Mouse (Mus musculus) heart, embryonic 16.5 days (tissue): ENCODE data around the gene Bcap29. TPM values are rescaled to one million over a fixed set of nuclear protein-coding genes. Genes with fewer than 3 reads are reported as not detected.
"Not testable (repeated sequence)": the region's sequence is repeated elsewhere in the genome, so short reads cannot be mapped to it uniquely, and the experiment has no call there.

Source experiments
- ATAC-seq: fragments of 200-750 bp; cut with Nextera tagmentation; replicated peaks from 2 replicates; pipeline ENCODE4 v1.8.0; 2017; ENCODE audit warnings: moderate number of reproducible peaks; ENCODE audit not compliant: insufficient read depth, low FRiP score; ENCODE audit errors: extremely low read depth
- H3K27ac ChIP-seq: fragments of 300-500 bp; sonication (generic); 2 replicates; pipeline ENCODE4 v1.5.1; 2014; ENCODE audit warnings: mild to moderate bottlenecking, low read length, control low read depth, moderate library complexity
- H3K27me3 ChIP-seq: fragments of 300-500 bp; sonication (generic); 2 replicates; pipeline ENCODE4 v1.6.1; 2014; ENCODE audit warnings: low read length, mixed read lengths; ENCODE audit not compliant: control insufficient read depth, insufficient read depth
- H3K36me3 ChIP-seq: fragments of 300-500 bp; sonication (generic); 2 replicates; pipeline ENCODE4 v1.6.1; 2014; ENCODE audit not compliant: control insufficient read depth, insufficient read depth
- H3K4me1 ChIP-seq: fragments of 300-500 bp; sonication (generic); 2 replicates; pipeline ENCODE4 v1.6.1; 2014; ENCODE audit warnings: low read length, mixed read lengths; ENCODE audit not compliant: control insufficient read depth, insufficient read depth
- H3K4me2 ChIP-seq: fragments of 300-500 bp; sonication (generic); 2 replicates; pipeline ENCODE4 v1.6.1; 2014; ENCODE audit warnings: low read depth, mild to moderate bottlenecking, control low read depth, low read length
- H3K4me3 ChIP-seq: fragments of 300-500 bp; sonication (generic); 2 replicates; pipeline ENCODE4 v1.5.1; 2014; ENCODE audit warnings: mild to moderate bottlenecking, control low read depth, low read length
- H3K9ac ChIP-seq: fragments of 300-500 bp; sonication (generic); 2 replicates; pipeline ENCODE4 v1.6.1; 2014; ENCODE audit warnings: low read length, control low read depth
- H3K9me3 ChIP-seq: fragments of 300-500 bp; sonication (generic); replicated peaks from 2 replicates; pipeline ENCODE4 v1.6.1; 2016; ENCODE audit warnings: low read length; ENCODE audit not compliant: control insufficient read depth
- WGBS: fragments of 180-500 bp; shearing (Covaris S2); extraction: QIAGEN DNeasy Blood & Tissue Kit; methylation state at CpG from one replicate; pipeline ENCODE4 v1.1.7; 2014; 5-methylcytosine and 5-hydroxymethylcytosine counted together
- polyA plus RNA-seq: library from polyadenylated mRNA; unstranded; fragments of >200 nt; fragmentation: Nextera tagmentation; extraction: Ambion mirVana; gene quantifications from 2 replicates; pipeline ENCODE4 v1.2.1, GENCODE M21; 2015

Bcap29 gene
- polyA plus RNA-seq, 1 experiment from 2014 or later = 50.0 TPM

- peak; percentile 32; the same call in 1 of the 2 replicates for ATAC-seq
- H3K9me3 ChIP-seq = no peaks in the 10 kb centered on the region
- 8% methylated on average over 13 of the region's 13 CpGs for WGBS
- peak overlapping the region; percentile 81 for H3K9ac ChIP-seq
- peak overlapping the region; percentile 71 for H3K27ac ChIP-seq
- no peaks in the 10 kb centered on the region for H3K27me3 ChIP-seq
- peaks cover 3% of the 10 kb centered on the region; the same call in 1 of the 2 replicates for H3K4me1 ChIP-seq
- H3K36me3 ChIP-seq = no peaks in the 10 kb centered on the region
- H3K4me2 ChIP-seq = peak overlapping the region; percentile 79
- peak overlapping the region; percentile 65 for H3K4me3 ChIP-seq
These were observed 502 bp downstream of the Bcap29 start for GRCm38 (mm10) chr12:31633970-31634342.

DNA sequence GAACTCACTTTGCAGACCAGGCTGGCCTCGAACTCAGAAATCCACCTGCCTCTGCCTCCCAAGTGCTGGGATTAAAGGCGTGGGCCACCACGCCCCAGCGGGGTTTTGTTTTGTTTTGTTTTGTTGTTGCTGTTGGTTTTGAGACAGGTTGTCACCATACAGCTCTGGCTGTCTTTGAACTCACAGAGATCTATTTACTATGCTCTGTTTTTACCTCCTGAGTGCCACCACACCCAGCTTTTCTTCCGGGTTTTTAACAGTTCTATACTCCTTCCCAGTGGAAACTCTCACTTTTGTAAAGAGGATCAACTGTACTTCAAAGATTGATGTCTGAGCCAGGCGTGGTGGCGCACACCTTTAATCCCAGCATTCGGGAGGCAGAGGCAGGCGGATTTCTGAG lies 6.1 kb downstream of the Bcap29 start:
- H3K4me2 ChIP-seq, H3K4me1 ChIP-seq, H3K27me3 ChIP-seq, H3K9me3 ChIP-seq, H3K4me3 ChIP-seq, ATAC-seq, H3K27ac ChIP-seq, H3K9ac ChIP-seq: not testable (repeated sequence)
- WGBS = 92% methylated on average over 9 of the region's 9 CpGs
- peaks cover 13% of the 10 kb centered on the region; the same call in 1 of the 2 replicates for H3K36me3 ChIP-seq

GRCm38 (mm10) chr12:31625016-31625415 lies 9.4 kb downstream of the Bcap29 start:
- peaks cover 13% of the 10 kb centered on the region; the same call in 1 of the 2 replicates for H3K36me3 ChIP-seq
- no peak overlapping the region for H3K27ac ChIP-seq
- H3K4me1 ChIP-seq = no peaks in the 10 kb centered on the region
- no peaks in the 10 kb centered on the region for H3K9me3 ChIP-seq
- H3K9ac ChIP-seq = no peak overlapping the region
- H3K27me3 ChIP-seq = no peaks in the 10 kb centered on the region
- no peak for ATAC-seq
- 97% methylated on average over 1 of the region's 1 CpGs for WGBS
- H3K4me2 ChIP-seq = no peak overlapping the region
- H3K4me3 ChIP-seq = no peak overlapping the region

DNA sequence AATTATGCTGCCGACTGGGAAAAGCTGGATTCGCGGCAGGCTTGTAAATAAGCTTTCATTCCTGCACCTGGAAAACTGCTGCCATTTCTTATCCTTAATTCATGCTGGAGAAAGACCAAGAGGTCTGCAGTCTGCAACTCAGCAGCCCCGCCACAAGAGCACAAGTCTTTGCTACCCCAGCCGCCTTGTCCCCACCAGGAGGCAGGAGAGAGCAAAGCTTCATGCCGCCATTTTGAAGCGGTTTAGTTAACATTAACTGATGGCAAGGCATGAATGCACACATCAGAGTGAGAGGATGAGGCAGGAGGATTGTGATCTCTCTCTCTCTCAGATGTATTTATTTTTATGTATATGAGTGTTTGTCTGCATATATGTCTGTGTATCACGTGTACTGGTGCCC lies 14.4 kb downstream of the Bcap29 start:
- WGBS = 82% methylated on average over 8 of the region's 8 CpGs
- Histone ChIP-seq H3K4me1 (peaks cover 3% of the 10 kb centered on the region; the same call in 1 of the 2 replicates), H3K4me3 (no peak overlapping the region), H3K36me3 (peaks cover 19% of the 10 kb centered on the region), H3K9ac (no peak overlapping the region), H3K27me3 (no peaks in the 10 kb centered on the region), H3K9me3 (peaks cover 3% of the 10 kb centered on the region; the same call in 1 of the 2 replicates), H3K27ac (no peak overlapping the region), H3K4me2 (no peak overlapping the region)
- no peak for ATAC-seq

- H3K9me3 ChIP-seq = peaks cover 3% of the 10 kb centered on the region; the same call in 1 of the 2 replicates
- no peak for ATAC-seq
- 56% methylated on average over 4 of the region's 4 CpGs for WGBS
These were observed 21.1 kb downstream of the Bcap29 start for GRCm38 (mm10) chr12:31613353-31613752.

DNA sequence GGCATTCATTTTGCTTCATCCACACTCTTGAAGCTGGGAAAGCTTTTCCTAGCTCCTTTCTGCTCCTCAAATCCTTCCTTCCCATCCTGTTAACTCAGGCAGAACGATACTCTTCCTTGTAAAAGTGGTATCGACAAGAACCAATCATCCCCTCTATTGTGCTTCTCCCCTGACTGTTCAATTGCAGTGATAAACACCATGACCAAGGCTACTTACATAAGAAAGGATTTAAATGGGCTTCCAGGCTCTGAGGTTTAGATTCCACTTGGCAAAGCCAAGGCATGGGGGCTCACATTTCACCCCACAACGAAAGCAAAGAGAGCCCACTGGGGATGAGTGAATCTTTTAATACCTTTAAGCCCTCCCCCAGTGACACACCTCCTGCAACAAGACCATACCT lies 26.3 kb downstream of the Bcap29 start:
- Histone ChIP-seq H3K27me3 (no peaks in the 10 kb centered on the region), H3K36me3 (peaks cover 3% of the 10 kb centered on the region; the same call in 1 of the 2 replicates), H3K4me3 (no peak overlapping the region), H3K27ac (no peak overlapping the region), H3K9ac (no peak overlapping the region), H3K4me1 (peaks cover 6% of the 10 kb centered on the region; the same call in 1 of the 2 replicates), H3K9me3 (no peaks in the 10 kb centered on the region), H3K4me2 (no peak overlapping the region)
- WGBS = 56% methylated on average over 3 of the region's 3 CpGs
- ATAC-seq = no peak

More at GRCm38 (mm10) chr12:31613353-31613752, 21.1 kb downstream of the Bcap29 start:
- Histone ChIP-seq H3K4me2 (no peak overlapping the region), H3K4me3 (no peak overlapping the region), H3K4me1 (peaks cover 3% of the 10 kb centered on the region; the same call in 1 of the 2 replicates), H3K27ac (no peak overlapping the region), H3K36me3 (peaks cover 12% of the 10 kb centered on the region), H3K27me3 (no peaks in the 10 kb centered on the region), H3K9ac (no peak overlapping the region)

- Histone ChIP-seq H3K4me3 (no peak overlapping the region), H3K27me3 (no peaks in the 10 kb centered on the region), H3K36me3 (peaks cover 3% of the 10 kb centered on the region; the same call in 1 of the 2 replicates), H3K9ac (no peak overlapping the region), H3K4me2 (no peak overlapping the region), H3K4me1 (peaks cover 6% of the 10 kb centered on the region; the same call in 1 of the 2 replicates), H3K27ac (no peak overlapping the region), H3K9me3 (no peaks in the 10 kb centered on the region)
- 87% methylated on average over 3 of the region's 3 CpGs for WGBS
- ATAC-seq = no peak
These were observed 29.6 kb downstream of the Bcap29 start for GRCm38 (mm10) chr12:31604894-31605293.

- WGBS = 42% methylated on average over 6 of the region's 6 CpGs
These were observed 30.9 kb downstream of the Bcap29 start for GRCm38 (mm10) chr12:31603586-31603985.

GRCm38 (mm10) chr12:31594296-31594695 lies 40.2 kb downstream of the Bcap29 start:
- Histone ChIP-seq H3K27ac (no peak overlapping the region), H3K9ac (no peak overlapping the region), H3K27me3 (no peaks in the 10 kb centered on the region), H3K4me2 (no peak overlapping the region), H3K4me1 (peaks cover 6% of the 10 kb centered on the region), H3K4me3 (no peak overlapping the region), H3K36me3 (peaks cover 6% of the 10 kb centered on the region; the same call in 1 of the 2 replicates), H3K9me3 (no peaks in the 10 kb centered on the region)
- no peak for ATAC-seq
- WGBS = 92% methylated on average over 3 of the region's 3 CpGs

More at GRCm38 (mm10) chr12:31603586-31603985, 30.9 kb downstream of the Bcap29 start:
- H3K9me3 ChIP-seq = no peaks in the 10 kb centered on the region
- peaks cover 6% of the 10 kb centered on the region; the same call in 1 of the 2 replicates for H3K4me1 ChIP-seq
- no peaks in the 10 kb centered on the region for H3K27me3 ChIP-seq
- H3K9ac ChIP-seq = no peak overlapping the region
- H3K27ac ChIP-seq = no peak overlapping the region
- no peak overlapping the region for H3K4me3 ChIP-seq
- H3K4me2 ChIP-seq = no peak overlapping the region
- ATAC-seq = no peak
- peaks cover 3% of the 10 kb centered on the region; the same call in 1 of the 2 replicates for H3K36me3 ChIP-seq
